Mouse (Mus musculus) CH12.LX (cell line): ENCODE data around the gene Epha6. TPM values are rescaled to one million over a fixed set of nuclear protein-coding genes. Genes with fewer than 3 reads are reported as not detected.
A peak's percentile ranks its signal among the peaks of the same experiment; 100 is the strongest.

Experiments used
- DNase-seq: peaks from one replicate; pipeline ENCODE4 v3.0.0-alpha.2; 2013; ENCODE audit errors: extremely low read depth
- H3K27ac ChIP-seq: 2 replicates; pipeline ENCODE4 v1.5.1; 2012; ENCODE audit warnings: low read depth, mild to moderate bottlenecking, control low read depth, moderate library complexity; ENCODE audit not compliant: insufficient read depth
- H3K27me3 ChIP-seq: replicated peaks from 2 replicates; pipeline ENCODE3; 2012; ENCODE audit warnings: inconsistent platforms
- H3K36me3 ChIP-seq, 2 experiments: replicated peaks in 1 of 2; 2 replicates each; pipeline versions ENCODE3 to v1.6.1; 2012; ENCODE audit warnings: inconsistent platforms in 1 of 2, low read length in 1 of 2, mild to moderate bottlenecking in 1 of 2, mixed read lengths in 1 of 2, moderate library complexity in 1 of 2; ENCODE audit not compliant: control insufficient read depth in 1 of 2, insufficient read depth in 1 of 2
- H3K4me1 ChIP-seq, 2 experiments: 2 replicates each; pipeline ENCODE4 v1.6.1; 2012; ENCODE audit warnings: inconsistent platforms in 1 of 2, moderate library complexity in 1 of 2; ENCODE audit not compliant: insufficient read depth in 2 of 2, control insufficient read depth in 1 of 2
- H3K4me2 ChIP-seq: 2 replicates; pipeline ENCODE4 v1.6.1; 2012; ENCODE audit warnings: low read depth, mild to moderate bottlenecking, control low read depth; ENCODE audit not compliant: poor library complexity, insufficient read depth, severe bottlenecking
- H3K4me3 ChIP-seq, 3 experiments: fragments of 150-350 bp in 1 of 3; sonication (generic) in 1 of 3; replicated peaks in 1 of 3; 2 replicates each; pipeline versions ENCODE3 to v1.5.1; 2011 to 2012; ENCODE audit warnings: low read depth in 2 of 3, low read length in 2 of 3, mild to moderate bottlenecking in 2 of 3, moderate library complexity in 2 of 3, control low read depth in 1 of 3, improper control_type of control experiment in 1 of 3, inconsistent platforms in 1 of 3, mixed read lengths in 1 of 3; ENCODE audit not compliant: poor library complexity in 1 of 3
- H3K79me2 ChIP-seq: replicated peaks from 2 replicates; pipeline ENCODE4 v1.6.1; 2012; ENCODE audit warnings: mild to moderate bottlenecking, moderate library complexity; ENCODE audit not compliant: control insufficient read depth, poor library complexity, insufficient read depth, severe bottlenecking; ENCODE audit errors: extremely low read depth
- H3K9ac ChIP-seq: 2 replicates; pipeline ENCODE4 v1.6.1; 2012; ENCODE audit warnings: low read depth, mild to moderate bottlenecking, control low read depth, moderate library complexity; ENCODE audit not compliant: insufficient read depth
- H3K9me3 ChIP-seq: replicated peaks from 2 replicates; pipeline ENCODE3; 2012; ENCODE audit warnings: low read length, inconsistent platforms, mixed read lengths
- BHLHE40 ChIP-seq: IDR thresholded peaks from 2 replicates; pipeline ENCODE4 v1.6.1; 2011; ENCODE audit warnings: mild to moderate bottlenecking, low read depth, low read length, improper control_type of control experiment
- CHD1 ChIP-seq: IDR thresholded peaks from 2 replicates; pipeline ENCODE4 v1.6.1; 2012; ENCODE audit warnings: low read depth, low read length, improper control_type of control experiment, inconsistent platforms
- CHD2 ChIP-seq: IDR thresholded peaks from 2 replicates; pipeline ENCODE4 v1.6.1; 2011; ENCODE audit warnings: low read length, improper control_type of control experiment
- CTCF ChIP-seq, 2 experiments: IDR thresholded peaks in 1 of 2; conservative IDR thresholded peaks in 1 of 2; 2 replicates each; pipeline ENCODE4 v1.5.1; 2011 to 2012; ENCODE audit warnings: low read depth in 2 of 2, low read length in 2 of 2, improper control_type of control experiment in 1 of 2, inconsistent platforms in 1 of 2, mild to moderate bottlenecking in 1 of 2, moderate library complexity in 1 of 2
- E2F4 ChIP-seq: IDR thresholded peaks from 2 replicates; pipeline ENCODE4 v1.6.1; 2011; ENCODE audit warnings: low read depth, low read length, improper control_type of control experiment; ENCODE audit not compliant: insufficient replicate concordance
- ELF1 ChIP-seq: IDR thresholded peaks from 2 replicates; pipeline ENCODE4 v1.6.1; 2014; ENCODE audit warnings: low read depth, mild to moderate bottlenecking, inconsistent platforms, low read length, improper control_type of control experiment
- GABPA ChIP-seq: IDR thresholded peaks from 2 replicates; pipeline ENCODE4 v1.6.1; 2012; ENCODE audit warnings: low read depth, low read length, improper control_type of control experiment, inconsistent platforms; ENCODE audit not compliant: insufficient replicate concordance
- HCFC1 ChIP-seq: IDR thresholded peaks from 2 replicates; pipeline ENCODE4 v1.6.1; 2012; ENCODE audit warnings: low read depth, mild to moderate bottlenecking, inconsistent platforms, low read length, improper control_type of control experiment
- IRF4 ChIP-seq: IDR thresholded peaks from 2 replicates; pipeline ENCODE4 v1.6.1; 2014; ENCODE audit warnings: low read depth, mild to moderate bottlenecking, inconsistent platforms, low read length, improper control_type of control experiment
- JUN ChIP-seq: IDR thresholded peaks from 2 replicates; pipeline ENCODE4 v1.6.1; 2011; ENCODE audit warnings: low read depth, mild to moderate bottlenecking, low read length, improper control_type of control experiment, moderate library complexity; ENCODE audit not compliant: insufficient read depth
- JUND ChIP-seq: conservative IDR thresholded peaks from 2 replicates; pipeline ENCODE4 v1.6.1; 2011; ENCODE audit warnings: low read depth, low read length, improper control_type of control experiment
- KAT2A ChIP-seq: IDR thresholded peaks from 2 replicates; pipeline ENCODE4 v1.6.1; 2012; ENCODE audit warnings: low read length, improper control_type of control experiment, inconsistent platforms; ENCODE audit not compliant: insufficient replicate concordance
- MAFK ChIP-seq: IDR thresholded peaks from 2 replicates; pipeline ENCODE4 v1.6.1; 2011; ENCODE audit warnings: low read length, improper control_type of control experiment; ENCODE audit not compliant: insufficient replicate concordance
- MAX ChIP-seq: IDR thresholded peaks from 2 replicates; pipeline ENCODE4 v1.6.1; 2011; ENCODE audit warnings: low read length, improper control_type of control experiment
- MAZ ChIP-seq: IDR thresholded peaks from 2 replicates; pipeline ENCODE4 v1.6.1; 2012; ENCODE audit warnings: low read depth, mild to moderate bottlenecking, inconsistent platforms, low read length, improper control_type of control experiment, moderate library complexity
- MYC ChIP-seq: IDR thresholded peaks from 2 replicates; pipeline ENCODE4 v1.6.1; 2011; ENCODE audit warnings: low read depth, mild to moderate bottlenecking, improper control_type of control experiment, low read length
- NELFE ChIP-seq: IDR thresholded peaks from 2 replicates; pipeline ENCODE4 v1.6.1; 2011; ENCODE audit warnings: low read depth, low read length, improper control_type of control experiment
- NRF1 ChIP-seq: IDR thresholded peaks from 2 replicates; pipeline ENCODE4 v1.6.1; 2014; ENCODE audit warnings: low read depth, mild to moderate bottlenecking, inconsistent platforms, low read length, improper control_type of control experiment, moderate library complexity
- PAX5 ChIP-seq: IDR thresholded peaks from 2 replicates; pipeline ENCODE4 v1.6.1; 2012; ENCODE audit warnings: low read length, inconsistent platforms, mixed read lengths
- POLR2A ChIP-seq: IDR thresholded peaks from 2 replicates; pipeline ENCODE4 v1.6.1; 2011; ENCODE audit warnings: low read depth, mild to moderate bottlenecking, improper control_type of control experiment, low read length
- POLR2AphosphoS2 ChIP-seq: IDR thresholded peaks from 2 replicates; pipeline ENCODE4 v1.6.1; 2011; ENCODE audit warnings: low read depth, low read length, improper control_type of control experiment
- RAD21 ChIP-seq: IDR thresholded peaks from 2 replicates; pipeline ENCODE4 v1.6.1; 2011; ENCODE audit warnings: low read depth, mild to moderate bottlenecking, low read length, improper control_type of control experiment, moderate library complexity
- RCOR1 ChIP-seq: conservative IDR thresholded peaks from 2 replicates; pipeline ENCODE4 v1.6.1; 2012; ENCODE audit warnings: low read depth, mild to moderate bottlenecking, inconsistent platforms, low read length, improper control_type of control experiment
- SMC3 ChIP-seq: IDR thresholded peaks from 2 replicates; pipeline ENCODE4 v1.6.1; 2011; ENCODE audit warnings: low read depth, low read length, improper control_type of control experiment
- TBP ChIP-seq: conservative IDR thresholded peaks from 2 replicates; pipeline ENCODE4 v1.6.1; 2011; ENCODE audit warnings: low read depth, low read length, improper control_type of control experiment
- TCF12 ChIP-seq: IDR thresholded peaks from 2 replicates; pipeline ENCODE4 v1.6.1; 2014; ENCODE audit warnings: low read depth, mild to moderate bottlenecking, inconsistent platforms, low read length, improper control_type of control experiment
- UBTF ChIP-seq: IDR thresholded peaks from 2 replicates; pipeline ENCODE4 v1.6.1; 2012; ENCODE audit warnings: low read depth, mild to moderate bottlenecking, inconsistent platforms, low read length, improper control_type of control experiment, moderate library complexity
- ZC3H11A ChIP-seq: IDR thresholded peaks from 2 replicates; pipeline ENCODE4 v1.6.1; 2012; ENCODE audit warnings: low read depth, mild to moderate bottlenecking, inconsistent platforms, low read length, improper control_type of control experiment
- ZKSCAN1 ChIP-seq: IDR thresholded peaks from 2 replicates; pipeline ENCODE4 v1.6.1; 2012; ENCODE audit warnings: low read depth, inconsistent platforms, low read length, improper control_type of control experiment, borderline replicate concordance
- ZNF384 ChIP-seq: IDR thresholded peaks from 2 replicates; pipeline ENCODE4 v1.6.1; 2012; ENCODE audit warnings: low read depth, low read length, improper control_type of control experiment, inconsistent platforms
- dilution Hi-C: fragments of 300-500 bp; cut with MboI; formaldehyde crosslinking; loops from 2 replicates; pipeline ENCODE4 v1.14.3; 2020; ENCODE audit warnings: low sequenced_read_pairs; ENCODE audit not compliant: extremely low pct_unique_long_range_greater_than_20kb, extremely low pct_ligation_motif_present
- in situ Hi-C: fragments of 300-500 bp; cut with MboI; formaldehyde crosslinking; loops from 3 replicates; pipeline ENCODE4 v1.14.3; 2019; ENCODE audit warnings: low sequenced_read_pairs, low pct_ligation_motif_present, low pct_unique_long_range_greater_than_20kb, mixed read lengths
- polyA plus RNA-seq: library from polyadenylated mRNA; unstranded; fragments of >175 nt; gene quantifications from 2 replicates; pipeline ENCODE4 v1.2.1, GENCODE M21; 2012; ENCODE audit warnings: low read depth; ENCODE audit not compliant: insufficient read length
- total RNA-seq, 2 experiments: library from RNA; depleted of rRNA; stranded (reverse); fragments of 300-350 nt in 1 of 2; fragments of >200 nt in 1 of 2; gene quantifications; 2 replicates each; pipeline ENCODE4 v1.2.3; 2012 to 2014

The Epha6 gene
- total and polyA plus RNA-seq, 3 experiments: not detected

- peak; percentile 89 for DNase-seq
- Histone ChIP-seq H3K27me3 (no peaks in the 10 kb centered on the region), H3K4me2 (no peak overlapping the region; the same call in 1 of the 2 replicates), H3K9me3 (no peaks in the 10 kb centered on the region), H3K4me1 (peaks cover 0 to 2% of the 10 kb centered on the region in 2 experiments; a peak in 1 of 4 replicates), H3K36me3 (no peaks in the 10 kb centered on the region), H3K27ac (no peak overlapping the region), H3K4me3 (no peak overlapping the region), H3K79me2 (no peaks in the 10 kb centered on the region), H3K9ac (no peak overlapping the region)
- in situ Hi-C loops: no loop called here
- TF ChIP-seq MYC: no peak
- no peak for TF ChIP-seq NRF1
- no peak for TF ChIP-seq CHD2
- TF ChIP-seq MAX: no peak
- no peak for TF ChIP-seq ZKSCAN1
- no peak for TF ChIP-seq ELF1
- no peak for TF ChIP-seq POLR2AphosphoS2
- no peak for TF ChIP-seq RCOR1
- TF ChIP-seq MAFK: no peak
- no peak for TF ChIP-seq UBTF
- TF ChIP-seq PAX5: no peak
- peak; percentile 36; the same call in 1 of the 2 replicates for TF ChIP-seq ZC3H11A
- TF ChIP-seq BHLHE40: 0 out of 2 replicates have a peak, but pooled peaks have one; percentile 7
- no peak for TF ChIP-seq JUN
- no peak for TF ChIP-seq ZNF384
- no peak for TF ChIP-seq POLR2A
- TF ChIP-seq GABPA: no peak
- 0 out of 2 replicates have a peak, but pooled peaks have one; percentile 13 for TF ChIP-seq IRF4
- TF ChIP-seq JUND: no peak
- no peak for TF ChIP-seq TCF12
- no peak; the same call in 1 of the 2 replicates for TF ChIP-seq NELFE
- peak; percentile 93 to 94 for TF ChIP-seq CTCF (conservative IDR thresholded peaks at IDR 0.05 in 1 of 2, IDR thresholded peaks at IDR 0.05 in 1 of 2; ENCODE audit: low read depth in 2 of 2, low read length in 2 of 2)
- TF ChIP-seq RAD21: peak; percentile 96
- no peak for TF ChIP-seq KAT2A
- TF ChIP-seq E2F4: no peak
- no peak for TF ChIP-seq CHD1
- TF ChIP-seq SMC3: peak; percentile 83
- TF ChIP-seq HCFC1: peak; percentile 17; the same call in 1 of the 2 replicates
- no peak for TF ChIP-seq TBP
- TF ChIP-seq MAZ: no peak
- dilution Hi-C loops: no loop called here
Observed at GRCm38 (mm10) chr16:59683434-59683833, 921.9 kb downstream of the Epha6 start.
